Mouse (Mus musculus): ENCODE measurements around the gene Kdm6b.
A peak's percentile ranks its signal among the peaks of the same experiment; 100 is the strongest.
"Not testable (repeated sequence)": the region's sequence is repeated elsewhere in the genome, so short reads cannot be mapped to it uniquely, and the experiment has no call there.

Kdm6b gene

DNA sequence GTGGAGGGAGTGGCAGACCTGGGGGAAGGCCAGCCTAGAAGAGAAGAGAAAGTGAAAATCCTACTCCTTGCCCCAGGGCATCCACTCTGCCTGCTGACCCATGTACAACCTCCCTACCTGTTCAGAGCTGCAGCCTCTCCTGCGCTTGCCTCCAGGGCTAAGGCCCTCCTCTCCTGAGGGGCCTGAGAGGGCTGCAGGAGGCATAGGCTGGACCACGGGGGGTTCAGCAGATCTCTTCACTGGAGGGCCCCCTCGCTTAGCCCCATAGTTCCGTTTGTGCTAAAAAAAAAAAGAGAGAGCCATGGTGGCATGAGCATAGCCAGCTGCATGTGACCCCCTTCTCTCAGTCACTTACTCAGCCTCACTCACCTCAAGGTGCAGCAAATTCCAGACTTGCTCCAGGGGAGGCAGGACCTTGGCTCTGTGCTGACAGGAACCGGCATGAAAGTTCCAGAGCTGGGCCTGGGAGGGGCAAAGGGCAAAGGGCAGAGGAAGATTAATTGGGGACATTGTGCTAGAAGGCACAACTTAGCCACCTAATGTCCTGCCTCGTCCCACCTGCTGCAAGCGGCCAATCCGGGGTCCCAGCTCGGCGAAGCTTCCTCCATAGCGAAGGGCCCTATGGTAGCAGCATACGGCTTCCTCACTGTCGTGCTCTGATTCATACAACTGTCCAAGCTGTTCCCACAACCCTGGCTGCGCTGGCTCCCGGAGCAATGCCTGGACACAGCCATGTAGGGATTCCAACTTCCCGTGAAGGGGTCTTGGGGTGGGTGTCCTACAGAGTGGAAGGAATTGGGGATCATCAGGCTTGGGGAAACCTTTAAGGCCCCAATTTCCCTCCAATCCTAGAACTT is 6.4 kb downstream of the Kdm6b start:
- no peak for DNase-seq (ENCODE audit: extremely low read depth, low read depth, low spot score)

DNA sequence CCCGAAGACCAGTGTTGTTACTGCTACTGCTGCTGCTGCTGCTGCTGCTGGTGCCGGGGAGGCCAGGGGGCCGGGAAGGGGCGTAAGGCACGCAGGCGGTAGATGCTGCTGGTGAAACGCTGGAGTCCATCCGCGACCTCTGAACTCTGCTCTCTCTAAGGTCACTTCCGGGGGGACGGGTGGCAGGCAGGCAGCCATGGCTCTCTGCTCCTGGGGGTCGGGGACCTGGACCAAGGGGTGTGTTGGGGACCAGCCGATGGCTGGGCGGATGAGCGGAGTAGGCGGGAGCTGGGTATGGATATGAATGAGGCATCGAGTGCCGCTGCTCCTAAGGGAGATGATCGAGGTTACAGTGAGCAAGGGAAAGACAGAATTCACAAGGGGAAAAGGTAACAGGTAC is 7.2 kb downstream of the Kdm6b start:
- no peak for DNase-seq (ENCODE audit: extremely low read depth, low read depth, low spot score)

DNA sequence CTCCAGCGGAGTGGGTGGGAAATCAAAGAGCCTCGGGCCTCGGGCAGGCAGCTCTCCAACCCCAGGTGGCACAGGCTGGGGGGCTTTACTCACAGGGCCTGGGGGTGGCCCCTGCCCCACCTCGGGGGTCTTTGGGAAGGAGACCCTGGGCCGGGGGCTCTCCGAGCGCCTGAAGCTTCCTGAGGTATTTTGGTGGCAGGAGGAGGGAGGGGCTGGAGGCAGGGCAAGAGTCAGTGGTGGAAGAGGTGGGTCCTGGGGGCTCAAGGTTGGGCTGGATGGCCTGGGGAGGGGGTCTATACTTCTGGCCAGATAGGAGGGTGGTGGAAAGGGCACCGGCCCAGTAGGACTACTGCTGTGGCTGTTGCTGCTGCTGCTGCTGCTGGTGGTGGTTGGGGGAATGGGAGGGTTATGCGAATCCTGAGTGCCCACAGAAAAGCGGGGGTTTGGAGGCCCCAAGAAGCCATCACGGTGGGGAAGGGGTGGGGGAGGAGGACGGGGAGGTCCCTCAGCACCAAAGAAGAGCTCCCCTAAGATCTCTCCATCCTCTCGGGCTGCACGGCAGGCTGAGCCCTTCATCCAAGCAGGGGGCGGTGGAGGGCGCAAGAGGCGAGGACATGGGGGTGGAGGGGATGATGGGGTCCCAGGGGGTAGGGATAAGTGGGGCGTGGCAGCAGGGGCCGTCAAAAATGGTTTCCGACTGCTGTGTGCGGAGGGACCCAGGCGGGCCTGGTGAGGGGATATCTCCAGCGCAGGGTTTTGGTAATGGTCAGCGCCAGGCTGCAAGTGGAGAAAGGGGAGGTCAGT is 7.9 kb downstream of the Kdm6b start:
- DNase-seq (ENCODE audit: extremely low read depth, low read depth, low spot score), result no peak

GRCm38 (mm10) chr11:69404595-69405396 is 8.7 kb downstream of the Kdm6b start:
- no peak for DNase-seq (ENCODE audit: extremely low read depth, low read depth, low spot score)

- no peak for DNase-seq (ENCODE audit: extremely low read depth, low read depth, low spot score)
These were observed 9.5 kb downstream of the Kdm6b start for GRCm38 (mm10) chr11:69403691-69404594.

DNA sequence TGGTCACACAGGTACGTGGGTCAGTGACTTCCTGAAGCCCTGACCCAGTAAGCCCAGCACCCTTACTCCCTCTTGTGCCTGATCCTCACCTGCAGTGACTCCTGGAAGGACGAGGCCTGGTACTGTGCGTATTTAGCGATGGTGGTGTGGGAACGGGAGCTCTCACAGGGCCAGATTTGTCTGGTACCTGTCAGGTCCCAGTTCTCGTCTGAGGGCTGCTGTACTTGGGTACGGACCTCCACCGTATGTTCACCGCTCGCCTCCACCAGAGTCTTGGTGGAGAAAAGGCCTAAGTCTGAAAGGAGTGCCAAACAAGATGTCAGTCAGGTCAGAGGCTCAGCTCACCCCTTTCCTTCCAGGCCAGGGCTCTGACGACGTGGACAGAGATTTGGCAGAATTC is 11.5 kb downstream of the Kdm6b start:
- no peak for DNase-seq (ENCODE audit: extremely low read depth, low read depth, low spot score)

DNA sequence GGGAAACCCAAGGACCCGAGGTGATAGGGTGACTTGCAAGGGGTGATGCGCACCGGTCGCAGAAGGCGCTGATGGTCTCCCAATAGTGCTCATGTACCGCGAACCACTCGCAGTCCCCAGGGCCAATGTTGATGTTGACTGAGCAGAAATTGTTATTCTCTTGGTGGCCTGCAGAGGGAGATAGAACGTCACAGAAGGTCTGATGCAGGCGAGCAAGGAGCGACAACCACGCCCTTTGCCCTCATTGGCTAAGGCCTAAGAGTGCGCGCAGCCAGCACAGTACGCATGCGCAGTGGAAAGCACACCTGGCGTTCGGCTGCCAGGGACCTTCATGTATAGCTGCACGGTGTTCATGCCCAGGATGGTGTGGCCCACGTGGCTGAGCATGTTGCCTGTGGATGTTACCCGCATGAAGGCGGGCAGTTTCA is 12.3 kb downstream of the Kdm6b start:
- no peak for DNase-seq (ENCODE audit: extremely low read depth, low read depth, low spot score)

DNA sequence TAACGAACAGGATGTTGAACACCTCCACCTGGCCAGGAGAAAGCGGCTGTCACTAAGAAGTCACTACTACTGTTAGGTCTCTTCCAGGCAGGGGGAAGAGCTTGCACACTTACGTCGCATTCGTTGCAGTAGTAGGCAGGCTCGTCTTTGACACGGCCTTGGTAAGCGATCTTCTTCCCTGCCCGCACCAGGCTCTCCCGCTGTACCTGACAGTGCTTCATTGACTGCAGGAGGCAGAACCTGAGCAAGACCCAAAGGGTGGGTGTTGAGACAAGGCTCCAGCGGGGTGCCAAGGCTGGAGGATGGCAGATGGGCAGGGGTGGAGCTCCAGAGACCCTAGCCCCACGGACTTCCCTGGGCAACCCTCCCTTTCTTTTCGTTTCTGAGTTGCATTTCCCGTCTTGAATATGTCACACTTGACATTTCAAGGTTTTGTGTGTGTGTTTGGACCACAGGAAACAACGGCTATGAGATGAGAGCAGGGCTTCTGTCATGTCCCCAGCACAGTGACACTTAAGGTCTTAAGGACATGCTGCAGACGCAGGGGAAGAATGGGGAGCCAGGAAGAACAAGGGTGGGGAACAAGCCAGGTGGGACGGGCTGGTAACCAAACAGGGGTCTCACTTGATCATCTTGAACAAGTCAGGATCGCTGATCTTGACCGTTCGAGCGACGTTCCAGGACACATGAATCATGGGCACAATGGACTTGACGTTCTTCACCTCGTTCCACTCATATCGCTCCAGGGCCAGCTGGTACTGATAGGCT is 13.2 kb downstream of the Kdm6b start:
- no peak for DNase-seq (ENCODE audit: extremely low read depth, low read depth, low spot score)

DNA sequence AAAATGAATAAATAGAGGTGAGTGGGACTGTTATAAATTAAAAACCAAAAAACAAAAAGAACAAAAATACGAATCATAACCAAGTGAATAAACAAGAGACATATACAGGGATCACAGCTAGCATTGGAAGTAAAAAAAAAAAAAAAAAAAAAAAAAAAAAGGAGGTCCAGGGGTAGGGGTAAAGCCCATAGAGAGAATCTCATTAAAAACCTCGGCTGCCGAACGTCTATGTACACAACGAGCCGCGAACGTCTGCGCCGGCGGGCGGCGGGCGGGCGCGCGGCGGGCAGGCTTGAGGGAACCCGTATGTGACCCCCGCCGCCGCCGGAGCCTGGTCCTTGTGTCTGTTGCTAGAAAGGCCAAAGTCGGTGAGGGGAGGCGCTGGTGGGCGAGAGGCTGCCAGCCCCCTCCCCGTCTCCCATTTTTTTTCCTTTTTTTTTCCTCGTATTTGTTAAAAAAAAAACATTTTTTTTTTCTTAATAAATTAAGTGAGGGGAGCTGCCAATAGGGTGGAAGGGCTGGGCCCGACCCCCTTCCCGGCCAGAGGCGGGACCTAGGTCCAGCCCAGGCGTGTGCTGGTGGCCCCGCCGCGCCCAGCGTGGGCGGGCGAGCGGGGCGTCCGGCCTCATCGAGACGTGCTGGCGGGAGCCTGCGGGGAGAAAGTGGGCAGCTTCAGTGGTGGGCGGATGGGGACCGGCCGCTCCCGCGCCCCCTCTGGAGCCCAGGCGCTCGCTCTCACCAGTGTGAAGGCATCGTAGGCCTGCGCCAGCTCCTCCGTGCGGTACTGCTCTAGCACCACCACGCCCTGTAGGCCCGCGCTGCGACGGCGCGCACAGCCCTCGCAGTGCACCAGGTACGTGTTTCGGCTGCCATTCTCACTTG is 14.0 kb downstream of the Kdm6b start:
- no peak for DNase-seq (ENCODE audit: extremely low read depth, low read depth, low spot score)

DNA sequence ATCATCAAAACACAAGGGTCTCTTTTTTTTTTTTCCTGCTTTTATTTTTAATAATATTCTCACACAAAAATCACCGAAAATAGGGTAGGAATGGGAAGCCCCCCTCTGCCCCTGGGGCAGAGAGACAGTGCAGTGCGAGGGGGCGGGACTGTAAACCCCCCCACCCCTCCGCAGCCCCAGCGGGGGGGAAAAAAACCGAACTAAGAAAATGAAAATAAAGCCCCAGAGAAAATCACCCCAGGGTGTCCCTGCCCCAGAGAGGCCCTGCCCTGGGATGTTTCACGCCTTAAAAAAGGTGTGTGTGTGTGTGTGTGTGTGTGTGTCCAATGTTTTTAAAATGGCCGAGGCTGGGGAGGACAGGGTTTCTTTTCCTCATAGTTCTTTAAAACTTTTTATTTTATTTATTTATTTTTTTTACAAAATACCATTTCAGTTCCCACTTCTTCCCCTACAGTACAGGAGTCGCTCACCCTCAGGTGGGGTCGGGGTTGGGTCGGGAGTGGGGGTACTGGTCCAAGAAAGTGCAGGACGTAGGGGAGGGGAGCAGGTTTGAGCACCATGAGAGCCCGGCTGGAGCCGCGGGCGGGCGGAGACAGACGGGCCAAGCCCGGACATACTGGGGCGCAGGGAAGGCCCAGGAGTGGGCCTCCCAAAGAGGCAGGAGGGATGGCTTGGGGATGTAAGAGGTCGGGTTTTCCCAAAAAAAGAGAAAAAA is 14.8 kb downstream of the Kdm6b start:
- no peak for DNase-seq (ENCODE audit: extremely low read depth, low read depth, low spot score)

- DNase-seq (ENCODE audit: extremely low read depth, low read depth, low spot score), result no peak
These were observed 15.4 kb downstream of the Kdm6b start, which contains the start of gene Tmem88 for GRCm38 (mm10) chr11:69398059-69398458. Gene Tmem88 (minus strand): TSS chr11:69398234.

GRCm38 (mm10) chr11:69397581-69398057 is 15.9 kb downstream of the Kdm6b start:
- no peak for DNase-seq (ENCODE audit: extremely low read depth, low read depth, low spot score)

- DNase-seq (ENCODE audit: extremely low read depth, low read depth, low spot score), result no peak
These were observed 16.7 kb downstream of the Kdm6b start for GRCm38 (mm10) chr11:69396772-69397171.

GRCm38 (mm10) chr11:69395634-69396373 is 17.7 kb downstream of the Kdm6b start:
- peak; percentile 95 for DNase-seq (ENCODE audit: extremely low read depth, low read depth, low spot score)

- DNase-seq (ENCODE audit: extremely low read depth, low read depth, low spot score), result not testable (repeated sequence)
These were observed 18.2 kb downstream of the Kdm6b start, which contains the start of the genes Naa38 and Cyb5d1 for GRCm38 (mm10) chr11:69395235-69395633. Gene Naa38 (plus strand): TSS chr11:69395487. Gene Cyb5d1 (minus strand): TSS chr11:69395631.

DNA sequence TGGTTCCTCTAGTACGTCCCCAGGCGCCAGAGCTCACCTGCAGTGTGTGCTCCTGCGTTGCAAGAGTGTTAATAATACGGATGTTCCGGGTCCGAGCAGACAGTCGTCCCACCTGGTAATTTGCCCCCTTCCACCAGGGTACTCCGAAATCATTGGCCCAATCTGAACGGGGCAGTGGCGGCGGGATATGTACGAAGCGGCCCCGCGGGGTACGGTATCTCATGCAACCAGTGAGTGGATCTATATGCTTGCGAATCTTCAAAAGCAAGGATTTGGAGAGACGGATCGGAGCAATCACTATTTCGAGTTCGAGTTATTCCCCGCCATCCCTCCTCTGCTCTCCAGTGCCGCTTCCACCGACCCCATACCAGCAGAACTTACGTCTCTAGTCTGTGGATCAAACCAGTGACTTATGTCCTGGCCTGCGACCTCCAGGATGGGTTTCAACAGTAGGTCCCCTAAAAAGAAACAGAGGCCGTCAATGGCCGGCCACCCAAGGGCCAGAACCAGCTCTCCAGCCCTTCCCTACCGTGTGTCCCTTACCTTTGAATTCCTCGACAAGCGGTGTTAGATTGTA is 18.8 kb downstream of the Kdm6b start:
- not testable (repeated sequence) for DNase-seq (ENCODE audit: extremely low read depth, low read depth, low spot score)

Measured in fat pad, adult 2 months (tissue).